Mouse (Mus musculus): ENCODE measurements around the gene Cdh5.
"Not testable (repeated sequence)": the region's sequence is repeated elsewhere in the genome, so short reads cannot be mapped to it uniquely, and the experiment has no call there.

Cdh5 gene

GRCm38 (mm10) chr8:104090993-104091900, 10.2 kb upstream of the Cdh5 start:
- peak; percentile 47 for DNase-seq (ENCODE audit: low spot score)

DNA sequence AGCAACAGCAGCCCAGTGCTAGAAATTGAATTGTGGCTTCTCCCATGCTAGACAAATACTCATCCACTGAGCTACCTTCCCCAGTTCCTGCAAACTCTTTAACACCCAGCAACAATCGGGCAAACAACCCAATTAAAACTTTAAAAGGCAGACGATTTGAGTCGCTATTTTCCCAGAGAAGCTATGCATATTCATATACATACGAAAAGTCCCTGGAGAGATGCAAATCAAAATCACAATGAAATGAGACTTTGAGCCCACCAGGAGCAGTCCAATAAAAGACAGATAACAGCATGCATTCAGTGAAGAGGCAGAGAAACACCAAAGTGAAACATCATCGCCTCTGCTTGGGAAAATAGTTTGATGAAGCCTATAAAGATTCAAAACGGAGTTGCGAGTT, 8.1 kb upstream of the Cdh5 start:
- DNase-seq (ENCODE audit: low spot score), result no peak

GRCm38 (mm10) chr8:104095595-104095994, 5.8 kb upstream of the Cdh5 start:
- no peak for DNase-seq (ENCODE audit: low spot score)

GRCm38 (mm10) chr8:104096644-104097043, 4.8 kb upstream of the Cdh5 start:
- DNase-seq (ENCODE audit: low spot score), result no peak

- DNase-seq (ENCODE audit: low spot score), result no peak
Measured at GRCm38 (mm10) chr8:104098671-104099346, 2.6 kb upstream of the Cdh5 start.

- DNase-seq (ENCODE audit: low spot score), result no peak
Measured at GRCm38 (mm10) chr8:104099347-104100099, 1.9 kb upstream of the Cdh5 start.

DNA sequence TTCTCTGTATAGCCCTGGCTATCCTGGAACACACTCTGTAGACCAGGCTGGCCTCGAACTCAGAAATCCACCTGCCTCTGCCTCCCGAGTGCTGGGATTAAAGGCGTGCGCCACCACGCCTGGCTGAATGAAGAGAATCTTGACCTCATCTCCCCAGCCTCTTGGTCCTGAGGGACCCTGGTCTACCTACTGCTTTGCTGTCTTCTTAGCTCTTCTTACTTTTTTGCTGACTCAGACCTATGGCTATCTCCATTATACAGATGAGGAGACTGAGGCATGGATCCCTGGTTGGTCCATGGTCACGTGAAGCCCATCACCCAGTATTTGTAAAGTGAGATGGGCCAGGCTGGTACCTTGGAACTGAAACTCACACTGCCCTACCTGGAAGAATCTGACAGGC, 701 bp upstream of the Cdh5 start:
- DNase-seq (ENCODE audit: low spot score), result not testable (repeated sequence)

DNA sequence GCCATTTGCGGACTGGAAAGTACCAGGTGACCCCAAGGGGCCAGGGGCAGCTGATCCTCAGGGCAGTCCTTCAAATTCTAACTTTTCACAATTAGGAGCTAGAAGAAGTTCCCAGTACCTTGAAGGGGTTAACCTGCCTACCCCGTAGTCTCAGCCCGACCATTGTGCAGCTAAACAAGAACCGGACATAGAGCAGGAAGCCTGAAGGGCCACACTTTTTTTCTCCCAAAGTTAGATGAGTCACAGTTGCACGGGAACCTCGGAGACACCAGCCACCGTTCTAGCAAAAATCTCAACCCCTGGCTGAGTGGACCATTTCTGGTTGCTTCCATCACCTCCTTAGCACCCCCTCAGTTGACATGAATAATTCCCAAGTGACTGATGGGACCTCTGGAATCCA, 2.0 kb downstream of the Cdh5 start:
- DNase-seq (ENCODE audit: low spot score), result no peak

- DNase-seq (ENCODE audit: low spot score), result no peak
Measured at GRCm38 (mm10) chr8:104105768-104106167, 4.3 kb downstream of the Cdh5 start.

DNA sequence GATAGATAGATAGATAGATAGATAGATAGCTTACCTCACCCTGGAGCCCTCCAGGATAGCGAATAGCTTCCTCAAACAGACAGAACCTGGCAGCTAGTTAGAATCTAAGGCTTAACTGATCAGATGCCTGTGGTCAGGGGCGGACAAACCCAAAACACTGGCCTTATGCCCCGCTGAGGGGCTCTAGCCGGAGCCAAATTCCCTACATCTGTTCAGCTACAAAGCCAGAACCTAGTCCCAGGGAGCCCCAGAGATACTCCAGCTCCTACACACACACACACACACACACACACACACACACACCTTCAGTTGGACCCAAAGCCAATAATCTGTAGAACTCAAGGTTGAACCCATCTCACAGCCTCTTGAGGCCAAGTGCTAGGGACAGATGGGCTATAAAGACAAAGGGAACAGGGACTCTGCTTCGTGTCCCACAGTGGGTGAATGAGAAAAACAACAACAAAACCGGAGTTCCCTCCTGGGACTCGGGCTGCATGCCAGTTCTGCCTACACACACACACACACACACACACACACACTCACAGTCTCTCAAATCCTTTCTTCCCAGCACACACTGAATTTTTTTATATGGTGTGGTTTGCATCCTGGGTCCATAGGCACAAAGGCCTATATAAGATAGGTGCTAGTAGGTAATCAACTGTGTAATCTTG, 5.0 kb downstream of the Cdh5 start:
- DNase-seq (ENCODE audit: low spot score), result no peak

DNA sequence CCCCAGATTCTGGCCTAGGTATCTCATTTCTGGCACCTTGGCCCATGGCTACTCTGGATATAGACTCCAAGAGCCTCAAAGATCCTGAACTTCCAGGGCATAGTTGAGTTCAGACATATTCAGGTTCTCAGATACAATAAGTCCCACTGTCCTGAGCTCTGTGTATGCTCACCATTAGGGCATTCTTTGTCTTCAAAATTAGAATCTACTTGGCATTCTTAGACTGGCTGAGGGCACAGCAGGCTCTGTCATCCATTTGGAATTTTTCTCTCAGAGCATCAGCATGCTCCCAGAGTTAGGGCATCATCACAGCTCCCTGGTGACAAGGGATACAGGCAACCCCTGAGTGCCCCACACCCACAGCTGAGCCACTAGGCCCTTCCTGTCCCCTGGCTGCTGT, 5.7 kb downstream of the Cdh5 start:
- DNase-seq (ENCODE audit: low spot score), result no peak

DNA sequence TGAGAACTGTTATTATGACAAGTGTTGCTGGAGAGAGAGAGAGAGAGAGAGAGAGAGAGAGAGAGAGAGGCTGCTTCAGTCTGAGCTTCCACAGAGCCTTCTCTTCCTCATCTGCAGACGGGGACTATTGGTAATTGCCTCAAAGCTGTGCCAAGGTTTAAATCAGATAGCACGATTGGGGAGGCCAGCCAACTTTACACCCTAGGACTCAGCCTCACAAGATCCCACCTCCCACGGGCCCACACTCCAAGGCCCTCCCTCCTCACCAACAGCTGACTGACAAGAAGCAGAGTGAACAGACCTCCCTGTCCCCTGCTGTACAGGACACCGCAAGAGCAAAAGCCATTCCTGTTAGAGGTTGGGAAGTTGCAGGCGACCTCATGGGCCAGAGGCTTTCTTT, 6.6 kb downstream of the Cdh5 start:
- no peak for DNase-seq (ENCODE audit: low spot score)

DNA sequence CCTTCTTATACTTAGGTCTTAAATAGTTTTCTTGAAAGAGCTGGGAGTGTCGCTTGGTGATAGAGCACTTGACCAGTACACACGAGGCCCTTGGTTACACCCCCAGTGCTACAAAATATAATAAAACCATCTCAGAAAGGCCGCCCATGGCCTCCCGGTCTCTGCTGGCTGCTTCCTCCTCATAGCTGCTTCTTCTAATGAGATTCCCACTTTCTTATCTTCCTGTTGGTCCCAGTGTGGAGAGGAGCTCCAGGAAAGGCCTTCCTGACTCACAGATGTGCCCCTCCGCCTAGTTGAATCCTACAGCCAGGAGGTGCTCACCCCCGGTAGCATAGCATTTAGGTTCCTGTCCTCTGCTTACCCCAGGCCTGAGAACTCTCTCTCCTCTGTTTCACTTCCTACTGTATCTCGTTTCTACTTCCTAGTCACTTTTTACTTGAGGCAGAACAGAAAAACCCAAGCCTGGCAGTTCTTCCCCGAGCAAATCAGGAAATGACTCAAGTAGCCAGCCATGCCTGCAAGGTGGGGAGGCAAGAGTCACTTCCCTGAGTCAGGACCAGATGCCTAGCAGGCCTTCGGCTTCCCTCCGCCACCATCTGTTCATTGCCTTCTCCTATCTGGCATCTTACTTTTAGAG, 9.2 kb downstream of the Cdh5 start:
- no peak for DNase-seq (ENCODE audit: low spot score)

- no peak for DNase-seq (ENCODE audit: low spot score)
Measured at GRCm38 (mm10) chr8:104121640-104122416, 20.4 kb downstream of the Cdh5 start.

DNA sequence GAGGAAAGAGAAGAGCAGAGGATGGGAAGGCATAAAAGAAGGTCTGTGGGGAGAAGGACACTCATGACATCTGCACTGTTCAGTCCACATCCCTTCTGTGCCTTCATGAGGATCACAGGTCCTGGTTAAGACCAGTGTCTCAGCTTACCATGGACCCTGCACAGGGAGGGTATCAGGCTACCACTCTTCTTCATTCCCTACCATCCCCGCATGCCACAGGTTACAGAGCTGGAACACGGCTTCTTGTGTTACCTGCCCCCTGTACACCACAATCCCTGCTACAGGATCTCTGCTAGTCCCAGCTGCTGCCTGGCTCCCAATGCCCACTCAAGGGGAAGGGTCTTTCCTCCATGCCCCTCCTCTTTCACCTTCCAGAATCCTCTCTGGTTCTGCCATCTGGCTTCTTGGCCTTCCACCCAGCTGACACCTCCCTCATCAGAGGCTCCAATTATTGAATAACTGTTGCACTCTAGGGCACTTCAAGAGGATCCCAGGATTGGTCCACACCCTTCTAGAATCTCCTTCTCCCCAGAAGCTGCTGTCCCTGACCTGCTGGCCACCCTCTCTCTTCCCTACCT, 21.7 kb downstream of the Cdh5 start:
- no peak for DNase-seq (ENCODE audit: low spot score)

- DNase-seq (ENCODE audit: low spot score), result no peak
Measured at GRCm38 (mm10) chr8:104124534-104124933, 23.1 kb downstream of the Cdh5 start.

DNA sequence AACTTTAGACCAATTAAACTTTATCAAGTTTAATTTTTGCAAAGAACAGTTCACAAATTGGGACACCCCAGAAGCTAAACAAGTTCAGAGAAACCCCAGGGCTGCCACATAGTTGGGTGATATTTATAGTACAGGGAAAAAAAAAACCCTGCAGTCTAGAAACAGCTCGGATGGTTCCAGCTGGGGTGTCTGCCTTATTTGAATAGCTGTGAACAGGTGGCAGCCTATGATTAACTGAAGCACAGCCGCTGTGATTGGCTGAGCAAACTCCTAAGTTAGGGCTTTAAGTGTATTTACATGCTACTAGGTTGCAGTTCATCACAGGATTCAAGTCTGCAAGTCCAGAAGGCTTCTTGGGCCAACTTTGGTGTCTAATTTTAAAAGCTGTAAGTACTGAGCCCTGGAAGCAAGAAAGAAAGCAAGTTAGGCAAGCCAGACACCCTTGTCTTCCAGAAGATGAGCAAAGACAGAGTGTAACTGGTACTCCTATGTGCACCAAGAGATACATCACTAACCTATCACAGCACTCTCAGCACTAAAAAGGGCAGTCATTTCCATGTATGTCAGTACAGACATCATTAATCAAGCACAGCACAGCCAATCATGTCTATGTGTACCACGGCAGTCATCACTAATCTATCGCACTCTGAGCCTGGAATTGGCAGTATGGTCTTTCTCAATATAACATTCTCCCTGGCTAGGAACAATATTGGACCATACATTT, 25.9 kb downstream of the Cdh5 start:
- DNase-seq (ENCODE audit: low spot score), result no peak

GRCm38 (mm10) chr8:104130916-104131315, 29.5 kb downstream of the Cdh5 start:
- DNase-seq (ENCODE audit: low spot score), result no peak

DNA sequence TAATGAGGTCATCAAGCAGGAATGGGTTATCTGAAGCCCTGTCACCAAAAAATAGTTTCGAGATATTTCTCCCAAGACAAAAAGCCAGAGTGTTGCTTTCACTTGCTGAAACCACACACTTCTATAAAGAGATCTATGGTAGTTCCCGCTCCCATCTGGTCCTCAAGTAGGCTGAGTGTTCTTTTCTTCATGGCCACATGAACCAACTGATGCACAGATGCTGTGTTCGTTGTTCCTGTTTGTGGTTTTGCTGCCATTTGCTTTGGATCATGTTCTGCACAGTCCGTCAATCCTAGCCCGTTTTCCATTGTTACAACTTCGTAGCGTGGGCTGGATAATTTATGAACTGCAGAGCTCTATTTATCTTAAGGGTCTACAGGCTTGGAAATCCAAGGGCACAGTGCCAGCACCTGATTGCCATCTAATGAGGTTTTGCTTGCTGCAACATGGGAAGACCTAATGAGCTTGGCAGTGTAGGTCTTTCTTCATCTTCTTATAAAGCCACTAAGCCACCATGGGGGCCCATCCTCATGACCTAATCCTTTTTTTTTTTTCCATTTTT, 30.1 kb downstream of the Cdh5 start:
- DNase-seq (ENCODE audit: low spot score), result no peak
